Mouse (Mus musculus) C2C12 (cell line): Measurements from ENCODE around the gene Mnd1. TPM values are rescaled to one million over a fixed set of nuclear protein-coding genes. Genes with fewer than 3 reads are reported as not detected.

ENCODE experiments used
- H3K27me3 ChIP-seq: one replicate; pipeline ENCODE4 v1.6.1; 2011; ENCODE audit not compliant: control insufficient read depth, insufficient read depth, insufficient read length
- H3K36me3 ChIP-seq: one replicate; pipeline ENCODE4 v1.6.1; 2011; ENCODE audit not compliant: control insufficient read depth, insufficient read depth
- H3K4me3 ChIP-seq: one replicate; pipeline ENCODE4 v1.5.1; 2011; ENCODE audit warnings: mild to moderate bottlenecking, control low read depth; ENCODE audit not compliant: poor library complexity, insufficient read depth, severe bottlenecking
- H3K79me2 ChIP-seq: one replicate; pipeline ENCODE4 v1.6.1; 2011; ENCODE audit not compliant: control insufficient read depth, insufficient read depth
- H3K79me3 ChIP-seq: one replicate; pipeline ENCODE4 v1.6.1; 2011; ENCODE audit warnings: low read depth, control low read depth
- H3ac ChIP-seq: one replicate; pipeline ENCODE3; 2011; ENCODE audit warnings: low read depth; ENCODE audit not compliant: control insufficient read depth, insufficient read length
- CEBPB ChIP-seq: IDR thresholded peaks from one replicate; pipeline ENCODE4 v1.6.1; 2011; ENCODE audit warnings: low read depth, mild to moderate bottlenecking, control low read depth, moderate library complexity
- CTCF ChIP-seq: IDR thresholded peaks from one replicate; pipeline ENCODE4 v1.5.1; 2011; ENCODE audit not compliant: control insufficient read depth, insufficient read depth, insufficient read length
- FOSL1 ChIP-seq: IDR thresholded peaks from one replicate; pipeline ENCODE4 v1.8.0; 2011; ENCODE audit warnings: mild to moderate bottlenecking, low read length; ENCODE audit not compliant: poor library complexity, insufficient read depth, severe bottlenecking
- MAX ChIP-seq: IDR thresholded peaks from one replicate; pipeline ENCODE4 v1.6.1; 2011; ENCODE audit warnings: mild to moderate bottlenecking, control low read depth
- MYOD1 ChIP-seq: IDR thresholded peaks from one replicate; pipeline ENCODE4 v1.6.1; 2011; ENCODE audit warnings: low read depth; ENCODE audit not compliant: control insufficient read depth, insufficient read length
- MYOG ChIP-seq: IDR thresholded peaks from one replicate; pipeline ENCODE4 v1.6.1; 2011; ENCODE audit not compliant: control insufficient read depth, insufficient read length; ENCODE audit errors: extremely low read depth
- USF1 ChIP-seq: IDR thresholded peaks from one replicate; pipeline ENCODE4 v1.6.1; 2011; ENCODE audit warnings: low read depth, mild to moderate bottlenecking, control low read depth, moderate library complexity
- polyA plus RNA-seq: library from polyadenylated mRNA; unstranded; fragments of >200 nt; fragmentation: generic; extraction: Trizol; gene quantifications from one replicate; pipeline ENCODE4 v1.2.1, GENCODE M21; 2012; ENCODE audit warnings: missing spikeins

The Mnd1 gene
- polyA plus RNA-seq, 1 experiment: 11.1 TPM

- Histone ChIP-seq H3K27me3 (no peaks in the 10 kb centered on the region), H3K4me3 (no peak overlapping the region), H3K36me3 (no peaks in the 10 kb centered on the region), H3ac (no peak overlapping the region), H3K79me3 (no peaks in the 10 kb centered on the region), H3K79me2 (no peaks in the 10 kb centered on the region)
- TF ChIP-seq USF1: no peak
- no peak for TF ChIP-seq CTCF
- TF ChIP-seq MYOD1: no peak
- no peak for TF ChIP-seq FOSL1
- no peak for TF ChIP-seq MAX
- TF ChIP-seq CEBPB: no peak
- TF ChIP-seq MYOG: no peak
Observed at GRCm38 (mm10) chr3:84131369-84131768, 24.2 kb downstream of the Mnd1 start.

GRCm38 (mm10) chr3:84130776-84131175 lies 24.8 kb downstream of the Mnd1 start:
- no peaks in the 10 kb centered on the region for H3K79me3 ChIP-seq
- H3K79me2 ChIP-seq: no peaks in the 10 kb centered on the region
- H3K4me3 ChIP-seq: no peak overlapping the region
- no peak overlapping the region for H3ac ChIP-seq
- no peak for TF ChIP-seq CTCF
- TF ChIP-seq CEBPB: no peak
- TF ChIP-seq USF1: no peak
- no peak for TF ChIP-seq FOSL1
- no peak for TF ChIP-seq MYOD1
- no peak for TF ChIP-seq MYOG
- no peak for TF ChIP-seq MAX
- H3K27me3 ChIP-seq: no peaks in the 10 kb centered on the region
- no peaks in the 10 kb centered on the region for H3K36me3 ChIP-seq

GRCm38 (mm10) chr3:84128871-84129870 lies 26.4 kb downstream of the Mnd1 start:
- no peaks in the 10 kb centered on the region for H3K79me2 ChIP-seq
- H3K27me3 ChIP-seq: no peaks in the 10 kb centered on the region
- TF ChIP-seq MYOG: no peak
- no peak for TF ChIP-seq MYOD1
- TF ChIP-seq MAX: no peak
- TF ChIP-seq USF1: no peak
- TF ChIP-seq CEBPB: no peak
- no peak for TF ChIP-seq FOSL1
- no peak for TF ChIP-seq CTCF
- H3ac ChIP-seq: no peak overlapping the region
- no peaks in the 10 kb centered on the region for H3K79me3 ChIP-seq
- no peak overlapping the region for H3K4me3 ChIP-seq
- H3K36me3 ChIP-seq: no peaks in the 10 kb centered on the region

- Histone ChIP-seq H3K79me2 (no peaks in the 10 kb centered on the region), H3K4me3 (no peak overlapping the region), H3K27me3 (no peaks in the 10 kb centered on the region), H3ac (no peak overlapping the region), H3K79me3 (no peaks in the 10 kb centered on the region), H3K36me3 (no peaks in the 10 kb centered on the region)
- TF ChIP-seq CTCF: no peak
- no peak for TF ChIP-seq MYOD1
- TF ChIP-seq MAX: no peak
- no peak for TF ChIP-seq MYOG
- TF ChIP-seq CEBPB: no peak
- no peak for TF ChIP-seq USF1
- no peak for TF ChIP-seq FOSL1
Observed at GRCm38 (mm10) chr3:84127431-84127830, 28.2 kb downstream of the Mnd1 start.

- Histone ChIP-seq H3K79me2 (no peaks in the 10 kb centered on the region), H3K79me3 (no peaks in the 10 kb centered on the region), H3ac (no peak overlapping the region), H3K36me3 (no peaks in the 10 kb centered on the region), H3K27me3 (no peaks in the 10 kb centered on the region), H3K4me3 (no peak overlapping the region)
- TF ChIP-seq MYOD1 (no peak), CTCF (no peak), FOSL1 (no peak), MYOG (no peak), CEBPB (no peak), USF1 (no peak), MAX (no peak)
Observed at GRCm38 (mm10) chr3:84126721-84127120, 28.9 kb downstream of the Mnd1 start.
